Mouse (Mus musculus) cerebellum, adult 2 months (tissue): ENCODE data around the gene Herpud1.

Experiments
- CTCF ChIP-seq: fragments of 200-500 bp; IDR thresholded peaks from 2 replicates; pipeline ENCODE4 v1.5.1; 2011; ENCODE audit warnings: low read depth, mild to moderate bottlenecking, control low read depth, low read length, moderate library complexity, borderline replicate concordance; ENCODE audit not compliant: insufficient read depth
- POLR2A ChIP-seq: fragments of 200-500 bp; IDR thresholded peaks from 2 replicates; pipeline ENCODE4 v1.6.1; 2011; ENCODE audit warnings: low read length, control low read depth, borderline replicate concordance; ENCODE audit not compliant: insufficient read depth

DNA sequence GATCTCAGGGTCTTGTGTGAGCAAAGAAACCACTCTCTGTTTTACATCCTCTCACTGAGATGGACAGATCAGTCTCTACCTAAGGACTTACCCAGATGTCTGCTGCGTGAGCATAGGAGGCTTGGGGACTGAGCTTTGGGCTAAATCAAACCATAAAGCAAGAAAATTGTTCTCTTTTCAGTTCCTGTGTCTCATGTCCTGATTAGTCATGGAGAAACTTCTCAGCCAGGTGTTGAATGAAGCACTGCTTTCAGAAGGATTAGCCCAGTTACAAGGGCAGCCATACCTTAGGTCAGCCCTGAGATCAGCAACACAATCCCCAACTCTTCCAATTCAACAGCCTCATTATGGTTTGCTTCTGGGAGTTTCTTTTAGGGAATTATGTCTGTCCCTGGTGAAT is 55.4 kb downstream of the Herpud1 start:
- TF ChIP-seq CTCF (no peak), POLR2A (no peak)
